Mouse (Mus musculus) right cerebral cortex, postnatal 36 days (tissue): ENCODE results near the gene Strada.
"Not testable (repeated sequence)": the region's sequence is repeated elsewhere in the genome, so short reads cannot be mapped to it uniquely, and the experiment has no call there.

Experiments used
- DNase-seq, 2 experiments: peaks; one replicate each; pipeline ENCODE4 v3.0.0; 2022; ENCODE audit warnings: low spot score in 2 of 2, mixed read lengths in 1 of 2

The Strada gene

GRCm38 (mm10) chr11:106202123-106202465, at the start of gene Strada:
Gene Strada (minus strand): TSS chr11:106202168.
- no peak for DNase-seq

- no peak for DNase-seq
These were observed 47.4 kb upstream of the Strada start for GRCm38 (mm10) chr11:106249326-106249725.

GRCm38 (mm10) chr11:106246834-106247233, 44.9 kb upstream of the Strada start:
- no peak for DNase-seq

GRCm38 (mm10) chr11:106233978-106234377, 32.0 kb upstream of the Strada start:
- not testable (repeated sequence) for DNase-seq

- DNase-seq, result no peak
These were observed 18.6 kb upstream of the Strada start for GRCm38 (mm10) chr11:106220603-106221002.

GRCm38 (mm10) chr11:106216730-106217490, 14.9 kb upstream of the Strada start, which contains the start of gene Ddx42:
Gene Ddx42 (plus strand): TSS chr11:106216926.
- DNase-seq, result peak; percentile 88 to 90

GRCm38 (mm10) chr11:106215927-106216729, 14.2 kb upstream of the Strada start, which contains the start of gene Ccdc47:
Gene Ccdc47 (minus strand): TSS chr11:106216344.
- DNase-seq, result peak; percentile 97 to 99

- DNase-seq, result no peak
These were observed 13.5 kb upstream of the Strada start for GRCm38 (mm10) chr11:106215450-106215859.

- DNase-seq, result no peak
These were observed 12.9 kb upstream of the Strada start for GRCm38 (mm10) chr11:106214856-106215255.

GRCm38 (mm10) chr11:106212771-106213170, 10.8 kb upstream of the Strada start:
- no peak for DNase-seq

- no peak for DNase-seq
These were observed 438 bp downstream of the Strada start for GRCm38 (mm10) chr11:106201337-106202122.

GRCm38 (mm10) chr11:106200756-106201155, 1.2 kb downstream of the Strada start:
- DNase-seq, result no peak

- DNase-seq, result not testable (repeated sequence)
These were observed 2.0 kb downstream of the Strada start for GRCm38 (mm10) chr11:106199997-106200396.

GRCm38 (mm10) chr11:106198277-106198676, 3.7 kb downstream of the Strada start:
- DNase-seq, result no peak

GRCm38 (mm10) chr11:106195341-106195740, 6.6 kb downstream of the Strada start:
- DNase-seq, result no peak

- no peak for DNase-seq
These were observed 7.1 kb downstream of the Strada start for GRCm38 (mm10) chr11:106194891-106195290.

GRCm38 (mm10) chr11:106194155-106194541, 7.8 kb downstream of the Strada start:
- no peak for DNase-seq

- DNase-seq, result peak; percentile 94 to 95
These were observed 8.4 kb downstream of the Strada start for GRCm38 (mm10) chr11:106193371-106194154.

GRCm38 (mm10) chr11:106192657-106193370, 9.2 kb downstream of the Strada start:
- DNase-seq, result no peak

- DNase-seq, result no peak
These were observed 9.7 kb downstream of the Strada start for GRCm38 (mm10) chr11:106192241-106192640.
